Mouse (Mus musculus) heart, postnatal 0 days (tissue): Measurements from ENCODE around the gene Kcnd3.

Experiments
- CTCF ChIP-seq: IDR thresholded peaks from 2 replicates; pipeline ENCODE4 v1.5.1; 2016; ENCODE audit warnings: antibody characterized with exemption, control low read depth, low read depth
- EP300 ChIP-seq: IDR thresholded peaks from 2 replicates; pipeline ENCODE4 v1.6.1; 2016; ENCODE audit warnings: antibody characterized with exemption, low read depth

DNA sequence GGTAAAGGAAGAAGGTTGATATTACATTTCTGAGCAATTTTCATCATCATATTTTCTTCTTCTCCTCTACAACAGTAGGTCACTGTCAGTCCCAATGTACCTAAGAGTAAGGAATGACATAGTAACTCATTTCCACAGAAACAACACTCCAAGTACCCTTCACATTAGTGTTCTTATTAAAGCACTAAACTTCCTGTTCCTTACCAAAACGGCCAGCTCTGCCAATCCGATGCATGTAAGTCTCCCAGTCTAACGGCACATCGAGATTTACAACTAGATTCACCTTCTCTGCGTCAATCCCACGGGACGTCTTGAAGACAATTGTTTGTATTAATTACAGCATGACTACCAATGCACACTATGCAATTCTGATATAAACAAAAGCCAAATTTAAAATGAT lies 228.2 kb downstream of the Kcnd3 start:
- no peak for TF ChIP-seq CTCF
- TF ChIP-seq EP300, result no peak
